Mouse (Mus musculus) embryonic facial prominence, embryonic 15.5 days (tissue): ENCODE results near the gene Polr3gl. TPM values are rescaled to one million over a fixed set of nuclear protein-coding genes. Genes with fewer than 3 reads are reported as not detected.

Source experiments
- ATAC-seq: fragments of 200-750 bp; cut with Nextera tagmentation; 2 replicates; pipeline ENCODE4 v1.8.0; 2017; ENCODE audit warnings: low read depth, moderate TSS enrichment; ENCODE audit not compliant: insufficient number of reproducible peaks, low FRiP score, low TSS enrichment
- H3K27ac ChIP-seq: fragments of 300-500 bp; sonication (generic); replicated peaks from 2 replicates; pipeline ENCODE4 v1.5.1; 2015; ENCODE audit warnings: mild to moderate bottlenecking, inconsistent platforms
- H3K27me3 ChIP-seq: fragments of 300-500 bp; sonication (generic); 2 replicates; pipeline ENCODE4 v1.6.1; 2015; ENCODE audit warnings: inconsistent platforms
- H3K36me3 ChIP-seq: fragments of 300-500 bp; sonication (generic); 2 replicates; pipeline ENCODE4 v1.6.1; 2015; ENCODE audit warnings: mild to moderate bottlenecking, inconsistent platforms
- H3K4me1 ChIP-seq: fragments of 300-500 bp; sonication (generic); 2 replicates; pipeline ENCODE4 v1.6.1; 2015; ENCODE audit warnings: inconsistent platforms
- H3K4me2 ChIP-seq: fragments of 300-500 bp; sonication (generic); replicated peaks from 2 replicates; pipeline ENCODE4 v1.6.1; 2015; ENCODE audit warnings: mild to moderate bottlenecking, inconsistent platforms
- H3K4me3 ChIP-seq: fragments of 300-500 bp; sonication (generic); replicated peaks from 2 replicates; pipeline ENCODE4 v1.5.1; 2015; ENCODE audit warnings: mild to moderate bottlenecking, inconsistent platforms
- H3K9ac ChIP-seq: fragments of 300-500 bp; sonication (generic); 2 replicates; pipeline ENCODE4 v1.6.1; 2015; ENCODE audit warnings: inconsistent platforms
- H3K9me3 ChIP-seq: fragments of 300-500 bp; sonication (generic); replicated peaks from 2 replicates; pipeline ENCODE4 v1.6.1; 2016; ENCODE audit warnings: inconsistent platforms
- WGBS: fragments of 180-500 bp; shearing (Covaris S2); methylation state at CpG from one replicate; pipeline ENCODE4 v1.1.7; 2015; 5-methylcytosine and 5-hydroxymethylcytosine counted together
- polyA plus RNA-seq: library from polyadenylated mRNA; unstranded; fragments of >200 nt; fragmentation: Nextera tagmentation; extraction: Ambion mirVana; gene quantifications from 2 replicates; pipeline ENCODE4 v1.2.1, GENCODE M21; 2015

Polr3gl gene
- polyA plus RNA-seq, 1 experiment from 2014 or later = 48.5 TPM

GRCm38 (mm10) chr3:96541328-96542078 lies 52.5 kb downstream of the Polr3gl start:
- no peak overlapping the region for H3K9ac ChIP-seq

GRCm38 (mm10) chr3:96540740-96541139 lies 53.2 kb downstream of the Polr3gl start:
- WGBS = 46% methylated on average over 6 of the region's 6 CpGs
- H3K36me3 ChIP-seq = no peaks in the 10 kb centered on the region
- H3K27me3 ChIP-seq = 0 out of 2 replicates have a peak, but pooled peaks cover 3% of the 10 kb centered on the region
- no peak overlapping the region for H3K9ac ChIP-seq
- H3K4me2 ChIP-seq = no peak overlapping the region
- no peak overlapping the region for H3K27ac ChIP-seq
- H3K4me3 ChIP-seq = no peak overlapping the region
- ATAC-seq = no peak
- no peaks in the 10 kb centered on the region for H3K9me3 ChIP-seq
- H3K4me1 ChIP-seq = no peaks in the 10 kb centered on the region

More at GRCm38 (mm10) chr3:96541328-96542078, 52.5 kb downstream of the Polr3gl start:
- no peak overlapping the region for H3K4me3 ChIP-seq
- ATAC-seq = no peak
- H3K9me3 ChIP-seq = no peaks in the 10 kb centered on the region
- H3K36me3 ChIP-seq = no peaks in the 10 kb centered on the region
- 0 out of 2 replicates have a peak, but pooled peaks cover 3% of the 10 kb centered on the region for H3K27me3 ChIP-seq
- H3K4me1 ChIP-seq = no peaks in the 10 kb centered on the region
- 15% methylated on average over 14 of the region's 14 CpGs for WGBS
- no peak overlapping the region for H3K27ac ChIP-seq
- no peak overlapping the region for H3K4me2 ChIP-seq

GRCm38 (mm10) chr3:96539316-96539715 lies 54.7 kb downstream of the Polr3gl start:
- WGBS = 35% methylated on average over 2 of the region's 2 CpGs
- H3K4me2 ChIP-seq = no peak overlapping the region
- no peaks in the 10 kb centered on the region for H3K4me1 ChIP-seq
- H3K9me3 ChIP-seq = no peaks in the 10 kb centered on the region
- no peak for ATAC-seq
- no peaks in the 10 kb centered on the region for H3K36me3 ChIP-seq
- 0 out of 2 replicates have a peak, but pooled peaks cover 3% of the 10 kb centered on the region for H3K27me3 ChIP-seq
- H3K9ac ChIP-seq = no peak overlapping the region
- no peak overlapping the region for H3K27ac ChIP-seq
- H3K4me3 ChIP-seq = no peak overlapping the region

GRCm38 (mm10) chr3:96534300-96534699 lies 59.7 kb downstream of the Polr3gl start:
- Histone ChIP-seq H3K9ac (no peak overlapping the region), H3K4me3 (no peak overlapping the region), H3K27me3 (no peaks in the 10 kb centered on the region), H3K36me3 (no peaks in the 10 kb centered on the region), H3K4me1 (no peaks in the 10 kb centered on the region), H3K27ac (no peak overlapping the region), H3K4me2 (no peak overlapping the region), H3K9me3 (no peaks in the 10 kb centered on the region)
- ATAC-seq = no peak
- 48% methylated on average over 2 of the region's 2 CpGs for WGBS

- no peak overlapping the region for H3K4me2 ChIP-seq
- H3K27me3 ChIP-seq = peaks cover 18% of the 10 kb centered on the region
- H3K27ac ChIP-seq = no peak overlapping the region
- 63% methylated on average over 7 of the region's 7 CpGs for WGBS
- H3K36me3 ChIP-seq = no peaks in the 10 kb centered on the region
- H3K4me3 ChIP-seq = no peak overlapping the region
- no peak overlapping the region for H3K9ac ChIP-seq
- peaks cover 8% of the 10 kb centered on the region for H3K4me1 ChIP-seq
- H3K9me3 ChIP-seq = no peaks in the 10 kb centered on the region
- ATAC-seq = no peak
Measured at GRCm38 (mm10) chr3:96532050-96532449, 61.9 kb downstream of the Polr3gl start.

GRCm38 (mm10) chr3:96528506-96528905 lies 65.5 kb downstream of the Polr3gl start:
- H3K9me3 ChIP-seq = no peaks in the 10 kb centered on the region
- H3K27ac ChIP-seq = no peak overlapping the region
- no peak overlapping the region for H3K9ac ChIP-seq
- H3K4me1 ChIP-seq = peaks cover 12% of the 10 kb centered on the region
- no peaks in the 10 kb centered on the region for H3K36me3 ChIP-seq
- no peak overlapping the region for H3K4me2 ChIP-seq
- ATAC-seq = no peak
- peaks cover 34% of the 10 kb centered on the region for H3K27me3 ChIP-seq
- WGBS = 45% methylated on average over 9 of the region's 9 CpGs
- no peak overlapping the region for H3K4me3 ChIP-seq

Other genes starting within 250 kb of the Polr3gl start
- 0.31 TPM in 1 of 2 replicates, not detected in the other for gene BC107364, start 141.9 kb downstream of the Polr3gl start, polyA plus RNA-seq
- 12.4 and 16.1 TPM in 2 replicates for gene Hfe2, start 69.0 kb downstream of the Polr3gl start, polyA plus RNA-seq
- gene Txnip, start 36.2 kb downstream of the Polr3gl start, polyA plus RNA-seq = 179 and 184 TPM in 2 replicates
- gene Gm16253, start 17.2 kb downstream of the Polr3gl start, polyA plus RNA-seq = 1.5 and 2.0 TPM in 2 replicates
- gene Ankrd34a, start 2.5 kb upstream of the Polr3gl start, polyA plus RNA-seq = 2.2 and 3.0 TPM in 2 replicates
- gene Lix1l, start 7.0 kb upstream of the Polr3gl start, polyA plus RNA-seq = 8.7 and 10.1 TPM in 2 replicates
- 119 and 121 TPM in 2 replicates for gene Rbm8a, start 35.8 kb upstream of the Polr3gl start, polyA plus RNA-seq
- gene Pex11b, start 41.2 kb upstream of the Polr3gl start, polyA plus RNA-seq = 54.7 and 58.7 TPM in 2 replicates
- 0.43 and 0.45 TPM in 2 replicates for gene Gm42957, start 41.3 kb upstream of the Polr3gl start, polyA plus RNA-seq
- 6.3 and 6.9 TPM in 2 replicates for gene Itga10, start 51.4 kb upstream of the Polr3gl start, polyA plus RNA-seq
- gene Ankrd35, start 76.0 kb upstream of the Polr3gl start, polyA plus RNA-seq = 10.2 TPM in 2 replicates
- 65.4 and 74.1 TPM in 2 replicates for gene Pias3, start 102.2 kb upstream of the Polr3gl start, polyA plus RNA-seq
- 15.3 and 16.3 TPM in 2 replicates for gene Nudt17, start 114.4 kb upstream of the Polr3gl start, polyA plus RNA-seq
- 32.3 and 32.8 TPM in 2 replicates for gene Polr3c, start 133.4 kb upstream of the Polr3gl start, polyA plus RNA-seq
- gene Rnf115, start 133.5 kb upstream of the Polr3gl start, polyA plus RNA-seq = 39.8 and 42.0 TPM in 2 replicates
- gene Pdzk1, start 235.1 kb upstream of the Polr3gl start, polyA plus RNA-seq = not detected in 2 replicates
- 0.07 and 0.13 TPM in 2 replicates for gene Cd160, start 235.2 kb upstream of the Polr3gl start, polyA plus RNA-seq